Mouse (Mus musculus) stomach, postnatal 0 days (tissue): ENCODE results near the gene Rnf151. TPM values are rescaled to one million over a fixed set of nuclear protein-coding genes. Genes with fewer than 3 reads are reported as not detected.

Source experiments
- ATAC-seq: fragments of 200-750 bp; cut with Nextera tagmentation; 2 replicates; pipeline ENCODE4 v1.8.0; 2017; ENCODE audit not compliant: low FRiP score, low TSS enrichment
- DNase-seq: peaks from one replicate; pipeline ENCODE4 v3.0.0-alpha.2; 2016; ENCODE audit warnings: low spot score
- H3K27ac ChIP-seq: fragments of 300-500 bp; sonication (generic); replicated peaks from 2 replicates; pipeline ENCODE4 v1.5.1; 2014; ENCODE audit warnings: mild to moderate bottlenecking, control low read depth
- H3K27me3 ChIP-seq: fragments of 300-500 bp; sonication (generic); 2 replicates; pipeline ENCODE4 v1.6.1; 2014; ENCODE audit warnings: low read length; ENCODE audit not compliant: control insufficient read depth, insufficient read depth
- H3K36me3 ChIP-seq: fragments of 300-500 bp; sonication (generic); 2 replicates; pipeline ENCODE4 v1.6.1; 2014; ENCODE audit warnings: low read length, mixed read lengths; ENCODE audit not compliant: control insufficient read depth, insufficient read depth
- H3K4me1 ChIP-seq: fragments of 300-500 bp; sonication (generic); replicated peaks from 2 replicates; pipeline ENCODE4 v1.6.1; 2014; ENCODE audit warnings: antibody characterized with exemption; ENCODE audit not compliant: control insufficient read depth, insufficient read depth
- H3K4me2 ChIP-seq: fragments of 300-500 bp; sonication (generic); replicated peaks from 2 replicates; pipeline ENCODE4 v1.6.1; 2014; ENCODE audit warnings: low read depth, mild to moderate bottlenecking, control low read depth, moderate library complexity
- H3K4me3 ChIP-seq: fragments of 300-500 bp; sonication (generic); 2 replicates; pipeline ENCODE4 v1.5.1; 2014; ENCODE audit warnings: low read depth, low read length, control low read depth
- H3K9ac ChIP-seq: fragments of 300-500 bp; sonication (generic); 2 replicates; pipeline ENCODE4 v1.6.1; 2014; ENCODE audit warnings: mild to moderate bottlenecking, low read length, control low read depth, mixed read lengths
- H3K9me3 ChIP-seq: fragments of 300-500 bp; sonication (generic); 2 replicates; pipeline ENCODE4 v1.6.1; 2016; ENCODE audit warnings: low read length; ENCODE audit not compliant: control insufficient read depth
- CTCF ChIP-seq: IDR thresholded peaks from 2 replicates; pipeline ENCODE4 v1.5.1; 2016; ENCODE audit warnings: antibody characterized with exemption, low read depth, mild to moderate bottlenecking, moderate library complexity
- EP300 ChIP-seq: optimal IDR thresholded peaks from 2 replicates; pipeline ENCODE3; 2016; ENCODE audit warnings: antibody characterized with exemption
- WGBS: fragments of 180-500 bp; shearing (Covaris S2); extraction: QIAGEN DNeasy Blood & Tissue Kit; methylation state at CpG from one replicate; pipeline ENCODE4 v1.1.7; 2014; 5-methylcytosine and 5-hydroxymethylcytosine counted together
- polyA plus RNA-seq: library from polyadenylated mRNA; unstranded; fragments of >200 nt; fragmentation: Nextera tagmentation; extraction: Ambion mirVana; gene quantifications from 2 replicates; pipeline ENCODE4 v1.2.1, GENCODE M21; 2015

The Rnf151 gene
- polyA plus RNA-seq, 1 experiment from 2014 or later: 0.10 TPM

DNA sequence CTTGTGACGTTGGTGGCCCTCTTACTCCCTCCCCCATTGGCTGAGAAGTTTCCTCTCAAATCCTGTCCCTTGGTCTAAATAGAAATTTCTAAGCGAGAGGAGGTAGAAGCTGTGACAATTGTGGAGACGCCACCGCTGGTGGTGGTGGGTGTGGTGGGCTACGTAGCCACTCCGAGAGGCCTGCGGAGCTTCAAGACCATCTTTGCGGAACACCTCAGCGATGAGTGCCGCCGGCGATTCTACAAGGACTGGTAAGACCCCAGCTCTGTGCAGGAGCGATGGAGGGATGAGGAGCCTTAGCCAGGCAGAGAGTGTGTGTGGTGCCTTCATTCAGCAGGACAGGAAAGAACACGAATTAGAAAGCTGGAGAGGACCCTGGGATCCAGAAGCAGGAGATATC is 12.9 kb upstream of the Rnf151 start:
- Histone ChIP-seq H3K4me1 (peaks cover 2% of the 10 kb centered on the region; the same call in 1 of the 2 replicates), H3K9me3 (no peaks in the 10 kb centered on the region), H3K27me3 (no peaks in the 10 kb centered on the region), H3K4me2 (no peak overlapping the region), H3K36me3 (no peaks in the 10 kb centered on the region), H3K27ac (no peak overlapping the region), H3K4me3 (no peak overlapping the region), H3K9ac (no peak overlapping the region)
- ATAC-seq (no peak), DNase-seq (no peak)
- WGBS: 77% methylated on average over 14 of the region's 14 CpGs
- TF ChIP-seq EP300 (no peak), CTCF (no peak)

DNA sequence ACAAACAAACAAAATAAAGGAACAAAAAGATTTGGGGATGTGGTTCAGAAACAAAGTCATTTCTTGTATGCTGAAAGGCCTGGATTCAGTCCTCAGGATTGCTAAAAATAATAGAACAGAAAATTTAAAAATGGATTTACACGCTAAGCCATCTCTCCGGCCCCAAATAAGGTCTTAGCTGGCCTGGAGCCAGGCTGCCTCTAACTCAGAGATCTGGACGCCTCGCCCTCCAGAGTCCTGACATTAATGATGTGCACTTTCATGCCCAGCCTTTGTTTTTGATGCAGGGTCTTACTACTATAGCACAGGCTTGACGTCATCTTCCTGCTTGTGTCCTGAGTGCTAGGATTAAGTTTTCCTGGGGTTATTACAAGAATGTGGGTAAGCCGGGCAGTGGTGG is 11.2 kb upstream of the Rnf151 start:
- no peaks in the 10 kb centered on the region for H3K4me1 ChIP-seq
- no peak overlapping the region for H3K9ac ChIP-seq
- WGBS: 43% methylated on average over 6 of the region's 6 CpGs
- H3K4me3 ChIP-seq: no peak overlapping the region
- no peak for DNase-seq
- TF ChIP-seq EP300 (no peak), CTCF (no peak)
- no peak overlapping the region for H3K27ac ChIP-seq
- no peak for ATAC-seq
- H3K4me2 ChIP-seq: no peak overlapping the region
- no peaks in the 10 kb centered on the region for H3K36me3 ChIP-seq
- H3K9me3 ChIP-seq: no peaks in the 10 kb centered on the region
- H3K27me3 ChIP-seq: no peaks in the 10 kb centered on the region

DNA sequence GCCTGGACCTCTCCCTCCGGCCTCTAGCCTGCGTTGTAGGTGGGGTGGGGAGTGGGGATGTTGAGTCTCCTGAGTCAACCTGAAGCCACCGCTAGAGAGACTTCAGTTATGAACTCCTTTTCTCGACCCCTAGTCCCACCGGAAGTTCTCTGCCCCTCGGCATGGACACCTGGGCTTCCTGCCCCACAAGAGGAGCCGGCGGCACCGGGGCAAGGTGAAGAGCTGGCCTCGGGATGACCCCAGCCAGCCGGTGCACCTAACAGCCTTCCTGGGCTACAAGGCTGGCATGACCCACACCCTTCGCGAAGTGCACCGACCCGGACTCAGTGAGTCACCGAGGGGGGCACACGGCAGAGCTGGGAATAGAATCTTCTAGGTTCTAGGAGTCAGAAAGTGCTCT is 10.3 kb upstream of the Rnf151 start:
- Histone ChIP-seq H3K27ac (no peak overlapping the region), H3K4me2 (no peak overlapping the region), H3K27me3 (no peaks in the 10 kb centered on the region), H3K9ac (no peak overlapping the region), H3K4me3 (no peak overlapping the region), H3K36me3 (no peaks in the 10 kb centered on the region), H3K4me1 (no peaks in the 10 kb centered on the region), H3K9me3 (no peaks in the 10 kb centered on the region)
- TF ChIP-seq CTCF: no peak
- no peak for TF ChIP-seq EP300
- ATAC-seq (no peak), DNase-seq (no peak)
- WGBS: 71% methylated on average over 17 of the region's 17 CpGs

DNA sequence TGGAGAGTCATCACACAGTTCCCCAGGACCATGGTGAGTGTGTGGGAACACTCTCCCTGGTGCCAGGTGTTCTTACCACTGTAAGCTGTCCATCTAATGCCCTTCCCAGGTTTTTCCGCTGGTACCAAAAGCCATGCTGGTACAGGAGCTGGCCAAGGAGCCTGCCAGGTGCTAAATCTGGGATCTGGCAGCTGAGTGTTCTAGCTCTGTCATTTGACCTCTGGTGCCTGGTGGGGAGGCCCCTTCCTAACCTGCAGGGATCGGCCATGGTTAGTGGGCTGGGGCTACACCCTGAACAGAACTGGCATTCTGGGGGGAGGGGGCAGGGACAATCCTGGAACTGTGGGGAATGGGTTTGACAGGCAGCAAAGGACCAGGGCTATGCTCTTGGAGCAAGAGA is 9.8 kb upstream of the Rnf151 start, which contains the start of gene Rpl3l:
Gene Rpl3l, plus strand, starts transcription at position 203 of the 400 bp plus-strand sequence.
- no peak for ATAC-seq
- H3K27me3 ChIP-seq: no peaks in the 10 kb centered on the region
- no peak within 1 kb of the TSS for H3K4me3 ChIP-seq
- H3K4me2 ChIP-seq: no peak within 1 kb of the TSS
- 65% methylated on average over 2 of the region's 2 CpGs for WGBS
- no peak within 1 kb of the TSS for H3K9ac ChIP-seq
- TF ChIP-seq EP300: no peak
- no peak within 1 kb of the TSS for H3K27ac ChIP-seq
- no peaks in the 10 kb centered on the region for H3K9me3 ChIP-seq
- no peaks in the 10 kb centered on the region for H3K36me3 ChIP-seq
- H3K4me1 ChIP-seq: no peaks in the 10 kb centered on the region
- DNase-seq: no peak

DNA sequence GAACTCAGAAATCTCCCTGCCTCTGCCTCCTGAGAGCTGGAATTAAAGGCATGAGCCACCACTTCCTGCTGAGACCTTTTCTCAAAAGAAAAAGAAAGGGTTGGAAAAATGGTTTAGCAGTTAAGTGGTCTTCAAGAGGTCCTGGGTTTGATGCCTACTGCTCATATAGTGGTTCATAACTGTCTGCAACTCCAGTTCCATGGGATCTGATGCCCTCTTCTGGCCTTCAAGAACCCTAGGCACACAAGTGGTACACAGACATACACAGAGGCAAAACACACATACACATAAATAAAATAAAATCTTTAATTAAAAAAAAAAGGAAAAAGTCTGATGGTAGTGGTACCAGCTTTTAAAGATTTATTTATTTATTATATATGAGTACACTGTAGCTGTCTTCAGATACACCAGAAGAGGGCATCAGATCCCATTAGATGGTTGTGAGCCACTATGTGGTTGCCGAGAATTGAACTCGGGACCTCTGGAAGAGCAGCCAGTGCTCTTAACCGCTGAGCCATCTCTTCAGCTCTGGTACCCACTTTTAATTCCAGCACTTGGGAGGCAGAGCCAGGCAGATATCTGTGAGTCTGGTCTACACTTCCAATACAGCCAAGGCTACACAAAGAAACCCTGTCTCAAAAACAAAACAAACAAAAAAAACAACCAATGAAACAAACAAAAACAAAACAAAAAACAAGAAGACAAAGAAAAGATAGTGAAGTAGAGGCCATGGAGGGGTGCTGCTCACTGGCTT is 8.0 kb upstream of the Rnf151 start:
- no peaks in the 10 kb centered on the region for H3K27me3 ChIP-seq
- H3K27ac ChIP-seq: no peak overlapping the region
- no peak overlapping the region for H3K4me2 ChIP-seq
- peaks cover 10% of the 10 kb centered on the region for H3K36me3 ChIP-seq
- ATAC-seq (no peak), DNase-seq (no peak)
- 70% methylated on average over 3 of the region's 3 CpGs for WGBS
- no peak overlapping the region for H3K4me3 ChIP-seq
- H3K9me3 ChIP-seq: no peaks in the 10 kb centered on the region
- 0 out of 2 replicates have a peak, but pooled peaks cover 2% of the 10 kb centered on the region for H3K4me1 ChIP-seq
- TF ChIP-seq EP300 (no peak), CTCF (peak; percentile 28; the same call in 1 of the 2 replicates)
- H3K9ac ChIP-seq: no peak overlapping the region

DNA sequence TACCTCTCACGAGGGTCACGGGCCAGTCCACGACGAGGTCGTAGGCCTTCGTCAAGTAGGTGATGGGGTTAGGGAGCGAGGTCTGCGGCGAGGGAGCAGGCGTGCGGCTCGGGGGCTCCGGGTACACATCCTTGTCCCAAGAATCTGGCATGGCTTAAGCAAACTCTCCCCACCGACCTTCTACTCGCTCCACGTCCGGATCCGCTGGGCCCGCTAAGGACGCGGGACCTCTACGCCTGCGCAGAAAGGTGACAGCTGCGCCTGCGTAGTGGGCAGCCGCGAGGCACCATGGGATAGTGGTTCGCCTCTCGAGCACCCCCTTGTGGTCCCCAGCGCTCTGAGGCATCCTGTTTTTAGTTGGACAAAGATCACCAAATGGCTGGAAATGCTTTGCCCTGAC is 6.3 kb upstream of the Rnf151 start, which contains the start of gene Ndufb10:
Gene Ndufb10, minus strand, starts transcription at position 295 of the 400 bp plus-strand sequence.
- peak; percentile 96 for DNase-seq

More for the DNA sequence above, 6.3 kb upstream of the Rnf151 start, which contains the start of gene Ndufb10:
- Histone ChIP-seq H3K4me2 (peak within 1 kb of the TSS; percentile 69), H3K9me3 (no peaks in the 10 kb centered on the region), H3K36me3 (peaks cover 10% of the 10 kb centered on the region), H3K9ac (peak within 1 kb of the TSS; percentile 64), H3K27me3 (no peaks in the 10 kb centered on the region), H3K4me3 (peak within 1 kb of the TSS; percentile 58), H3K4me1 (0 out of 2 replicates have a peak, but pooled peaks cover 2% of the 10 kb centered on the region), H3K27ac (peak within 1 kb of the TSS; percentile 73)
- ATAC-seq: peak; percentile 66
- WGBS: under 1% methylated on average over 30 of the region's 30 CpGs
- TF ChIP-seq EP300: no peak
- TF ChIP-seq CTCF: peak; percentile 99
